Mouse (Mus musculus): ENCODE measurements around the gene Hmgcl. TPM values are rescaled to one million over a fixed set of nuclear protein-coding genes. Genes with fewer than 3 reads are reported as not detected.

Gene Hmgcl
- polyA plus RNA-seq, 1 experiment from 2014 or later: 55.9 TPM

- Histone ChIP-seq H3K4me1 (replicated peaks; ENCODE audit: control insufficient read depth, insufficient read depth, low read length) (no peaks in the 10 kb centered on the region), H3K4me2 (ENCODE audit: low read depth, low read length, severe bottlenecking) (no peak overlapping the region), H3K27me3 (ENCODE audit: control insufficient read depth, insufficient read depth, low read length) (no peaks in the 10 kb centered on the region), H3K4me3 (ENCODE audit: low read depth, low read length) (no peak overlapping the region), H3K9ac (ENCODE audit: low read length) (no peak overlapping the region), H3K27ac (ENCODE audit: low read depth, low read length) (no peak overlapping the region), H3K9me3 (ENCODE audit: control insufficient read depth, low read length) (no peaks in the 10 kb centered on the region), H3K36me3 (ENCODE audit: control insufficient read depth, insufficient read depth, low read length) (no peaks in the 10 kb centered on the region)
- no peak for ATAC-seq (replicated peaks; ENCODE audit: low FRiP score)
- DNase-seq (ENCODE audit: low spot score): no peak
- WGBS: 65% methylated on average over 8 of the region's 8 CpGs
Measured at GRCm38 (mm10) chr4:135958354-135958753, 12.1 kb downstream of the Hmgcl start.

DNA sequence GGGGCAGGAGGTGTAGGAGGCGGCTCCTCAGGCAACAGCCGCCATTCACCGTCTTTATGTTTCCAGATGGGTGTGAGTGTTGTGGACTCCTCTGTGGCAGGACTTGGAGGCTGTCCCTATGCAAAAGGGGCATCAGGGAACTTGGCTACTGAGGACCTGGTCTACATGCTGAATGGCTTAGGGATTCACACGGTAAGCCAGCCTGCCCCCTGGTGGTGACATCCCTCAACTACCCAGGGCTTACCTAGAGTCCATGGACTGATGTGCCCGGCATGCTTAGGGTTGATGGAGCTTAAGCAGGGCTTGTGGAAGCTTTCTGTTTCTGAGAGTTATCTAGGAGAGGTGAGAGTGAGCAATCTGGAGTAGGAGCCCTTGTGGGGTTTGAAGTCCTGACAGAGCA lies 14.5 kb downstream of the Hmgcl start:
- no peaks in the 10 kb centered on the region for H3K9me3 ChIP-seq (ENCODE audit: control insufficient read depth, low read length)
- DNase-seq (ENCODE audit: low spot score) (peak; percentile 90), ATAC-seq (replicated peaks; ENCODE audit: low FRiP score) (peak; percentile 22; the same call in 1 of the 2 replicates)
- H3K9ac ChIP-seq (ENCODE audit: low read length): no peak overlapping the region
- H3K4me1 ChIP-seq (replicated peaks; ENCODE audit: control insufficient read depth, insufficient read depth, low read length): peaks cover 6% of the 10 kb centered on the region
- H3K4me3 ChIP-seq (ENCODE audit: low read depth, low read length): no peak overlapping the region
- no peak overlapping the region for H3K4me2 ChIP-seq (ENCODE audit: low read depth, low read length, severe bottlenecking)
- no peaks in the 10 kb centered on the region for H3K36me3 ChIP-seq (ENCODE audit: control insufficient read depth, insufficient read depth, low read length)
- 24% methylated on average over 5 of the region's 5 CpGs for WGBS
- H3K27ac ChIP-seq (ENCODE audit: low read depth, low read length): no peak overlapping the region
- H3K27me3 ChIP-seq (ENCODE audit: control insufficient read depth, insufficient read depth, low read length): no peaks in the 10 kb centered on the region

DNA sequence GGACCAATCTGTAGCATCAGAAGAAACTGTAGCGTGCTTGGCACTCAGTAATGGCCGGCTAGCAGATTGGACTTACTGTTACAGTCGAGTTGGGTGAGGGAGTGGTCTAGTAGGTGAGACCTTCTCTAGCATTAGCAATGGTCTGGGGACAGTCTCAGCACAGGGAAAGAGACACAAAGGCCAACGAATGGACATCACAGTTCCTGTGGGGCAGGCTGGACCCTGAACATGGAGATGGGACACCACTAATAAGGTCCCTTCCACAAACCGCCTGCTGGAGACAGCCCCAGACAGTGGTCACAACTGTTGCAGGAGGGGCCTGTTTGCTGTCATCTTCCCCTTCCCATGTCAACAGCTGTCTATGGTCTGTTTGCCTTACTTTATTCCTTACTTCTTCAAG lies 15.5 kb downstream of the Hmgcl start:
- no peaks in the 10 kb centered on the region for H3K27me3 ChIP-seq (ENCODE audit: control insufficient read depth, insufficient read depth, low read length)
- no peak overlapping the region for H3K4me3 ChIP-seq (ENCODE audit: low read depth, low read length)
- WGBS: 87% methylated on average over 5 of the region's 5 CpGs
- no peaks in the 10 kb centered on the region for H3K36me3 ChIP-seq (ENCODE audit: control insufficient read depth, insufficient read depth, low read length)
- no peak overlapping the region for H3K4me2 ChIP-seq (ENCODE audit: low read depth, low read length, severe bottlenecking)
- no peak overlapping the region for H3K27ac ChIP-seq (ENCODE audit: low read depth, low read length)
- H3K4me1 ChIP-seq (replicated peaks; ENCODE audit: control insufficient read depth, insufficient read depth, low read length): peaks cover 6% of the 10 kb centered on the region
- no peak for ATAC-seq (replicated peaks; ENCODE audit: low FRiP score)
- no peaks in the 10 kb centered on the region for H3K9me3 ChIP-seq (ENCODE audit: control insufficient read depth, low read length)
- H3K9ac ChIP-seq (ENCODE audit: low read length): no peak overlapping the region
- DNase-seq (ENCODE audit: low spot score): no peak

GRCm38 (mm10) chr4:135962198-135962597 lies 15.9 kb downstream of the Hmgcl start:
- H3K27ac ChIP-seq (ENCODE audit: low read depth, low read length): no peak overlapping the region
- H3K9ac ChIP-seq (ENCODE audit: low read length): no peak overlapping the region
- H3K4me1 ChIP-seq (replicated peaks; ENCODE audit: control insufficient read depth, insufficient read depth, low read length): peaks cover 6% of the 10 kb centered on the region
- no peaks in the 10 kb centered on the region for H3K9me3 ChIP-seq (ENCODE audit: control insufficient read depth, low read length)
- DNase-seq (ENCODE audit: low spot score): no peak
- no peak for ATAC-seq (replicated peaks; ENCODE audit: low FRiP score)
- H3K36me3 ChIP-seq (ENCODE audit: control insufficient read depth, insufficient read depth, low read length): no peaks in the 10 kb centered on the region; the same call in 1 of the 2 replicates
- H3K4me2 ChIP-seq (ENCODE audit: low read depth, low read length, severe bottlenecking): no peak overlapping the region
- H3K27me3 ChIP-seq (ENCODE audit: control insufficient read depth, insufficient read depth, low read length): no peaks in the 10 kb centered on the region
- 85% methylated on average over 7 of the region's 7 CpGs for WGBS
- no peak overlapping the region for H3K4me3 ChIP-seq (ENCODE audit: low read depth, low read length)

DNA sequence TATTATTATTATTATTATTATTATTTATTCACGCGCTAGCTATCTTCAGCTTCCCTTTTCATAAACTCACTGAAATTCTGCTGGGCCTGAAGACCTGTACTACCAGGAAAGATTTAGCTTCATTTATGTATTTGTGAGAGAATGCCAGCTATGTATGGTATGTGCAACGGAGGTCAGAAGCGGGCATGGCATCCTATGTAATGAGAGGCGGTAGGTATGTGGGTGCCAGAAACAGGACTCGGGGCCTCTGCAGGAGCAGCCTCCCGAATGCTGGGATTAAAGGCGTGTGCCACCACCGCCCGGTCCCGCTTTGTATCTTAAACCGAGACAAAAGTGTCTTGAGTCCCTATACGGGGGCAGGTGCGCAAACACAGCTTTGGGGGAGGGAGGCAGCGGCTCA lies 16.7 kb downstream of the Hmgcl start:
- DNase-seq (ENCODE audit: low spot score) (no peak), ATAC-seq (replicated peaks; ENCODE audit: low FRiP score) (peak; percentile 11; the same call in 1 of the 2 replicates)

GRCm38 (mm10) chr4:135963457-135964193 lies 17.4 kb downstream of the Hmgcl start, which contains the start of gene Gale:
Gale (plus strand) TSS chr4:135963727.
- Histone ChIP-seq H3K4me1 (replicated peaks; ENCODE audit: control insufficient read depth, insufficient read depth, low read length) (peaks cover 6% of the 10 kb centered on the region), H3K4me2 (ENCODE audit: low read depth, low read length, severe bottlenecking) (peak within 1 kb of the TSS; percentile 91), H3K9ac (ENCODE audit: low read length) (peak within 1 kb of the TSS; percentile 75), H3K4me3 (ENCODE audit: low read depth, low read length) (peak within 1 kb of the TSS; percentile 72), H3K27me3 (ENCODE audit: control insufficient read depth, insufficient read depth, low read length) (no peaks in the 10 kb centered on the region), H3K27ac (ENCODE audit: low read depth, low read length) (peak within 1 kb of the TSS; percentile 50; the same call in 1 of the 2 replicates), H3K36me3 (ENCODE audit: control insufficient read depth, insufficient read depth, low read length) (peaks cover 5% of the 10 kb centered on the region; the same call in 1 of the 2 replicates), H3K9me3 (ENCODE audit: control insufficient read depth, low read length) (no peaks in the 10 kb centered on the region)
- peak; percentile 97 for DNase-seq (ENCODE audit: low spot score)
- ATAC-seq (replicated peaks; ENCODE audit: low FRiP score): peak; percentile 91
- WGBS: under 1% methylated on average over 56 of the region's 56 CpGs

More for the DNA sequence above, 16.7 kb downstream of the Hmgcl start:
- H3K36me3 ChIP-seq (ENCODE audit: control insufficient read depth, insufficient read depth, low read length): peaks cover 5% of the 10 kb centered on the region; the same call in 1 of the 2 replicates
- H3K4me1 ChIP-seq (replicated peaks; ENCODE audit: control insufficient read depth, insufficient read depth, low read length): peaks cover 6% of the 10 kb centered on the region
- H3K4me2 ChIP-seq (ENCODE audit: low read depth, low read length, severe bottlenecking): peak overlapping the region; percentile 81
- no peaks in the 10 kb centered on the region for H3K9me3 ChIP-seq (ENCODE audit: control insufficient read depth, low read length)
- 7% methylated on average over 15 of the region's 15 CpGs for WGBS
- peak overlapping the region; percentile 50; the same call in 1 of the 2 replicates for H3K27ac ChIP-seq (ENCODE audit: low read depth, low read length)
- peak overlapping the region; percentile 72 for H3K4me3 ChIP-seq (ENCODE audit: low read depth, low read length)
- peak overlapping the region; percentile 75 for H3K9ac ChIP-seq (ENCODE audit: low read length)
- no peaks in the 10 kb centered on the region for H3K27me3 ChIP-seq (ENCODE audit: control insufficient read depth, insufficient read depth, low read length)

GRCm38 (mm10) chr4:135964426-135964825 lies 18.2 kb downstream of the Hmgcl start:
- H3K27ac ChIP-seq (ENCODE audit: low read depth, low read length): no peak overlapping the region
- DNase-seq (ENCODE audit: low spot score) (no peak), ATAC-seq (replicated peaks; ENCODE audit: low FRiP score) (no peak)
- peak overlapping the region; percentile 91 for H3K4me2 ChIP-seq (ENCODE audit: low read depth, low read length, severe bottlenecking)
- H3K27me3 ChIP-seq (ENCODE audit: control insufficient read depth, insufficient read depth, low read length): no peaks in the 10 kb centered on the region
- peak overlapping the region; percentile 72 for H3K4me3 ChIP-seq (ENCODE audit: low read depth, low read length)
- H3K4me1 ChIP-seq (replicated peaks; ENCODE audit: control insufficient read depth, insufficient read depth, low read length): peaks cover 6% of the 10 kb centered on the region
- peaks cover 5% of the 10 kb centered on the region; the same call in 1 of the 2 replicates for H3K36me3 ChIP-seq (ENCODE audit: control insufficient read depth, insufficient read depth, low read length)
- peak overlapping the region; percentile 71; the same call in 1 of the 2 replicates for H3K9ac ChIP-seq (ENCODE audit: low read length)
- 4% methylated on average over 12 of the region's 12 CpGs for WGBS
- no peaks in the 10 kb centered on the region for H3K9me3 ChIP-seq (ENCODE audit: control insufficient read depth, low read length)

GRCm38 (mm10) chr4:135965113-135965512 lies 18.9 kb downstream of the Hmgcl start:
- 85% methylated on average over 9 of the region's 9 CpGs for WGBS
- peaks cover 10% of the 10 kb centered on the region for H3K36me3 ChIP-seq (ENCODE audit: control insufficient read depth, insufficient read depth, low read length)
- H3K4me1 ChIP-seq (replicated peaks; ENCODE audit: control insufficient read depth, insufficient read depth, low read length): peaks cover 6% of the 10 kb centered on the region
- H3K4me3 ChIP-seq (ENCODE audit: low read depth, low read length): no peak overlapping the region
- no peaks in the 10 kb centered on the region for H3K9me3 ChIP-seq (ENCODE audit: control insufficient read depth, low read length)
- ATAC-seq (replicated peaks; ENCODE audit: low FRiP score) (no peak), DNase-seq (ENCODE audit: low spot score) (no peak)
- H3K27me3 ChIP-seq (ENCODE audit: control insufficient read depth, insufficient read depth, low read length): no peaks in the 10 kb centered on the region
- H3K27ac ChIP-seq (ENCODE audit: low read depth, low read length): no peak overlapping the region
- H3K9ac ChIP-seq (ENCODE audit: low read length): no peak overlapping the region
- H3K4me2 ChIP-seq (ENCODE audit: low read depth, low read length, severe bottlenecking): no peak overlapping the region

Data from forebrain, embryonic 11.5 days (tissue).